Mouse (Mus musculus): ENCODE measurements at regions not wholly inside any gene's neighbourhood (a gene's known extent, or its start where the extent isn't known, plus 50 kb on each side); places are given as distances from the start of the nearest gene placed in this dataset.
A peak's percentile ranks its signal among the peaks of the same experiment; 100 is the strongest.

DNA sequence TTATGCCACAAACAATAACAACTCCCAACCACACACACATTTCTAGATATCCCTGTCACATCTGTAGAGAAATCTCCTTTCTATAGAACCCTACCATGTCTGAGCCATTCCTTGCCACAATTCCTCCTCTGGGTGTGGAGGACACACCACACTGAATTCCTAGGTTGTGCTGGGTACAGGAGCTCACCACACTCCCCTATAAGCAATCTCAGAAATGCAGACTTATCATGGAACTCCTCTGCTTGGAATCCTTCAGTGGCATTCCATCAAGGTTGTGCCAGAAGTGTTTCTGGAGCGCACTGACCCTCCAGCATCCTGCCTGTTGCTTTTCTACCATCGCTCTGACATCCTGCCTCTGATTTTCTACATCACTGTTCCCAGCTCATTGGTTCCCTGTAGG, 1052.3 kb downstream of the A830018L16Rik start:
- Histone ChIP-seq H3K9me3 (no peaks in the 10 kb centered on the region), H3K4me1 (no peaks in the 10 kb centered on the region), H3K9ac (no peak overlapping the region), H3K4me3 (no peak overlapping the region), H3K27me3 (no peaks in the 10 kb centered on the region), H3K36me3 (no peaks in the 10 kb centered on the region), H3K27ac (no peak overlapping the region), H3K4me2 (no peak overlapping the region)
- ATAC-seq (ENCODE audit: insufficient number of reproducible peaks, low FRiP score, low TSS enrichment, low read depth) = no peak
- 89% methylated on average over 2 of the region's 2 CpGs for WGBS

DNA sequence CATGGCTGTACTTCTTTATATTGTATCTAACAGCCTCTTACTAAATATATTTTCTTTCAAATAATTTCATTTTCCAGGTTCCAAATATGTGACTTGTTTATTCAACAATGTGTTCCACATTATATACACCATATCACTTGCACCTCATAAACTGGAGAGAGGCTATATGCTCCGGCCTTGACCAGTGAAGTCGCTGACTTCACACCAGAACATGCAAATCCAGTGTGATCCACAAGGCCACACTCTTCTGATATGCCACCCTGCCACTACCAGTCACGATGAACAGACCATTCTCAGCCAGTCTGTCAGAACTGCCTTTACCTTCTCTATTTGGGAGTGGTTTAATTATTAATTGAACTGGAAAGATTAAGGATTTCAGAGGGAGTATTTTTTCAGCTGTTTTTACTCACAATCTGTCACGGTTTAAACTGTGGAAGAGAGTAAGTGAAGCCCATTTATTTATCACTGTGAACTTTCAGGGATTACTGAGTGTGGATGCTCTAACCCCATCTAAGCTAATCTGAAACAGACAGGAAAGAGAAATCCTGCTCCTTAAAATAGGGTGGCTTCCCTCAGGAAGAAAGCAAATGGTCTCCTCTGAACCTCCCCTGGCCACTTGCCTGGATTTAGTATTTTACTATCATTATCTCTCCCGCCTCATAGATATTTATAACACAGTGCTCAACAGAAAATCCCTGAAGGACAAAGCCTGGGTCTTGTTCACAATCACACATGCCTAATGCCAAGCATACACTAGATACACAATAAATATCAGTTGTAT, 1065.3 kb downstream of the A830018L16Rik start:
- 29% methylated on average over 5 of the region's 5 CpGs for WGBS
- Histone ChIP-seq H3K9me3 (no peaks in the 10 kb centered on the region), H3K4me1 (no peaks in the 10 kb centered on the region), H3K4me2 (no peak overlapping the region), H3K27me3 (no peaks in the 10 kb centered on the region), H3K4me3 (no peak overlapping the region), H3K9ac (no peak overlapping the region), H3K36me3 (no peaks in the 10 kb centered on the region), H3K27ac (no peak overlapping the region)
- no peak for ATAC-seq (ENCODE audit: insufficient number of reproducible peaks, low FRiP score, low TSS enrichment, low read depth)

DNA sequence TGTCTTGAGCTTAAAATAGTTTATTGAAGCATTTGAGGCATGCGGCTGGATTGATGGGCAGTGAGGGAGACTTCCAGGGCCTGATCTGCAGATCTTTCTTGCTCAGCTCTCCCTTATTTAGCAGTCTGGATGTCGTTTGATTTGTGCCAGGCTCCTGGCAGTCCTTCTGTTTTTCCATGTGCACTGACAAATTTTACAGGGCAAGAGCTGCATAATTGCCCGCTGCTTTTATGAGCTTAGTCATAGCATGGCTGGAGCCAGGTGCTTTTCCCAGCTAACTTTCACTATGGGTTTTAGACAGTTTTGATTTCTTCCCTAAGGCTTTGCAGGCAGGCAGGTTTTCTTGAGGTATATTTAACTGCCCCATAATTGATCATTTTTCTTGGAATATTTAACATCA, 1086.5 kb downstream of the A830018L16Rik start:
- Histone ChIP-seq H3K4me2 (no peak overlapping the region), H3K4me1 (no peaks in the 10 kb centered on the region), H3K9me3 (no peaks in the 10 kb centered on the region), H3K4me3 (no peak overlapping the region), H3K27me3 (no peaks in the 10 kb centered on the region), H3K36me3 (no peaks in the 10 kb centered on the region), H3K9ac (no peak overlapping the region), H3K27ac (peak overlapping the region; percentile 57)
- WGBS = 21% methylated on average over 3 of the region's 3 CpGs
- ATAC-seq (ENCODE audit: insufficient number of reproducible peaks, low FRiP score, low TSS enrichment, low read depth) = peak; percentile 77; the same call in 1 of the 2 replicates

- no peaks in the 10 kb centered on the region for H3K36me3 ChIP-seq
- H3K4me3 ChIP-seq = no peak overlapping the region
- peaks cover 14% of the 10 kb centered on the region for H3K4me1 ChIP-seq
- H3K9me3 ChIP-seq = no peaks in the 10 kb centered on the region
- H3K4me2 ChIP-seq = no peak overlapping the region
- H3K27me3 ChIP-seq = no peaks in the 10 kb centered on the region
- no peak for ATAC-seq (ENCODE audit: insufficient number of reproducible peaks, low FRiP score, low TSS enrichment, low read depth)
- no peak overlapping the region for H3K9ac ChIP-seq
- no peak overlapping the region for H3K27ac ChIP-seq
- 54% methylated on average over 3 of the region's 3 CpGs for WGBS
Observed at GRCm38 (mm10) chr1:12507997-12508396, 1094.1 kb downstream of the A830018L16Rik start.

DNA sequence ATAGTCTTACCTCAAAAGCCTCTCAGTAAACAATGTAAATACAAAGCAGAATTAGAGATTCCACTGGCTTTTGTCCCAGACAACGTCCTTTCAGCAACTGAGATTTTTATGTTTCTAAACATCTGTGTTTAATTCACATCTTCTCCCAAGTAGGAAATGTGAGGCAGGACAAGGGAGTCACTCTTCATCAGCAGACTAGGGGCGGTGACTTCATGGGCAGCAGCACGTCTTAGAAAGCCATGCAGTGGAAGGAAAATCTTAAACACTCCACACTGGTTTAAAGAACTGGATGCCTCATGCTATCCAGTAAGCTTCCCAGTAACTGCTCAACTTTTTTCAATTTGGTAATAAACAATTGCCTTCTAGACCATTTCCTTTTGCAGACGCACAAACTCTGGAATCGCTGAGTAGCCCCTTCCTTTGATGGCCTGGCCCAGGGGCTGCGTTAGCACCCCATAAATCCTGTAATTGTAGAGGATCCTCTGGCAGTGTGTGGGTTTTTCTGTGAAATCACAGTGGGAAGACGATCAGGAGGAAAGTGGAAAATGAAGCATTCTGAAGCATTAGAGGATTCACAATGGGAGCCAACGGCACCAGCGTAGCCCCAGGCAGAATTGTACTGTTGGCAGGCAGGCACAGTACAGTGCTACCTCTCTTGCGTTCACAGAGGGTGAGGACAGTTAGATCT, 1096.4 kb downstream of the A830018L16Rik start:
- peak; percentile 89 for ATAC-seq (ENCODE audit: insufficient number of reproducible peaks, low FRiP score, low TSS enrichment, low read depth)
- Histone ChIP-seq H3K9ac (no peak overlapping the region), H3K36me3 (no peaks in the 10 kb centered on the region), H3K4me2 (peak overlapping the region; percentile 22), H3K27ac (peak overlapping the region; percentile 77), H3K4me3 (no peak overlapping the region), H3K4me1 (peaks cover 14% of the 10 kb centered on the region), H3K27me3 (no peaks in the 10 kb centered on the region), H3K9me3 (no peaks in the 10 kb centered on the region)
- 23% methylated on average over 10 of the region's 10 CpGs for WGBS

GRCm38 (mm10) chr1:12519601-12520000, 1105.7 kb downstream of the A830018L16Rik start:
- no peaks in the 10 kb centered on the region for H3K27me3 ChIP-seq
- no peak overlapping the region for H3K4me2 ChIP-seq
- no peaks in the 10 kb centered on the region for H3K4me1 ChIP-seq
- WGBS = 53% methylated on average over 4 of the region's 4 CpGs
- H3K9me3 ChIP-seq = no peaks in the 10 kb centered on the region
- no peaks in the 10 kb centered on the region for H3K36me3 ChIP-seq
- H3K27ac ChIP-seq = no peak overlapping the region
- no peak overlapping the region for H3K9ac ChIP-seq
- ATAC-seq (ENCODE audit: insufficient number of reproducible peaks, low FRiP score, low TSS enrichment, low read depth) = no peak
- no peak overlapping the region for H3K4me3 ChIP-seq

- Histone ChIP-seq H3K4me2 (no peak overlapping the region), H3K36me3 (no peaks in the 10 kb centered on the region), H3K4me1 (no peaks in the 10 kb centered on the region), H3K27me3 (no peaks in the 10 kb centered on the region), H3K4me3 (no peak overlapping the region), H3K27ac (no peak overlapping the region), H3K9ac (no peak overlapping the region), H3K9me3 (no peaks in the 10 kb centered on the region)
- whole genome bisulfite sequencing = 33% methylated on average over 4 of the region's 4 CpGs
- no peak for ATAC-seq (ENCODE audit: insufficient number of reproducible peaks, low FRiP score, low TSS enrichment, low read depth)
Observed at GRCm38 (mm10) chr1:12555859-12556258, 1142.0 kb downstream of the A830018L16Rik start.

GRCm38 (mm10) chr1:12571755-12572358, 1158.0 kb downstream of the A830018L16Rik start:
- Histone ChIP-seq H3K27ac (no peak overlapping the region), H3K36me3 (no peaks in the 10 kb centered on the region), H3K4me2 (no peak overlapping the region), H3K9me3 (no peaks in the 10 kb centered on the region), H3K4me1 (0 out of 2 replicates have a peak, but pooled peaks cover under 1% of the 10 kb centered on the region), H3K27me3 (no peaks in the 10 kb centered on the region), H3K4me3 (no peak overlapping the region), H3K9ac (no peak overlapping the region)
- WGBS = 40% methylated on average over 7 of the region's 7 CpGs
- ATAC-seq (ENCODE audit: insufficient number of reproducible peaks, low FRiP score, low TSS enrichment, low read depth) = no peak

GRCm38 (mm10) chr1:12572770-12573169, 1158.9 kb downstream of the A830018L16Rik start:
- H3K36me3 ChIP-seq = no peaks in the 10 kb centered on the region
- no peaks in the 10 kb centered on the region for H3K9me3 ChIP-seq
- no peak overlapping the region for H3K4me3 ChIP-seq
- 0 out of 2 replicates have a peak, but pooled peaks cover 4% of the 10 kb centered on the region for H3K4me1 ChIP-seq
- no peak for ATAC-seq (ENCODE audit: insufficient number of reproducible peaks, low FRiP score, low TSS enrichment, low read depth)
- H3K9ac ChIP-seq = no peak overlapping the region
- no peak overlapping the region for H3K27ac ChIP-seq
- WGBS = 62% methylated on average over 4 of the region's 4 CpGs
- no peak overlapping the region for H3K4me2 ChIP-seq
- no peaks in the 10 kb centered on the region for H3K27me3 ChIP-seq

DNA sequence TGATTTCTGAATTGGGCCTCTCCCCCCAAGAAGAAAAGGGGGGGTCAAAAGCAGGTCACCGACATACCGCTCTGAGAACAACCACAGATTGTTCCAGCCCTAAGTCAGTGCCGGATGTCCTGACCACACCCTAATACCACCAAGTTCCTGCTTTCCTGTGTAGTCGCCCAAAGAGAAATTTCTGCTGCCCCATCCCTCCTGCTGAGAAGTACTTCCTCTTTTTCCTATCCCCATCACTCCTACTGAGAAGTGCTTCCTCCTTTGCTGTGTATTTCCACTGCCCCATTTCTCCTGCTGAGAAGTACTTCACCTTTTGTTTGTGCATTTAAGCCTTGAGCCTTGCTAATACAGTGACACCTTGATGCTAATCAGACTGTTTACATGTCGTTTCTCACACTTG, 1160.4 kb downstream of the A830018L16Rik start:
- H3K36me3 ChIP-seq = no peaks in the 10 kb centered on the region
- WGBS = 84% methylated on average over 5 of the region's 5 CpGs
- H3K4me3 ChIP-seq = no peak overlapping the region

GRCm38 (mm10) chr1:12577027-12577703, 1163.3 kb downstream of the A830018L16Rik start:
- WGBS = 17% methylated on average over 13 of the region's 13 CpGs
- ATAC-seq (ENCODE audit: insufficient number of reproducible peaks, low FRiP score, low TSS enrichment, low read depth) = no peak
- Histone ChIP-seq H3K4me2 (no peak overlapping the region), H3K4me3 (no peak overlapping the region), H3K9ac (no peak overlapping the region), H3K27me3 (no peaks in the 10 kb centered on the region), H3K9me3 (no peaks in the 10 kb centered on the region), H3K36me3 (no peaks in the 10 kb centered on the region), H3K27ac (no peak overlapping the region), H3K4me1 (0 out of 2 replicates have a peak, but pooled peaks cover 4% of the 10 kb centered on the region)

More for the DNA sequence above, 1160.4 kb downstream of the A830018L16Rik start:
- Histone ChIP-seq H3K4me1 (0 out of 2 replicates have a peak, but pooled peaks cover 4% of the 10 kb centered on the region), H3K9me3 (no peaks in the 10 kb centered on the region), H3K27ac (no peak overlapping the region), H3K27me3 (no peaks in the 10 kb centered on the region), H3K9ac (no peak overlapping the region), H3K4me2 (no peak overlapping the region)
- no peak for ATAC-seq (ENCODE audit: insufficient number of reproducible peaks, low FRiP score, low TSS enrichment, low read depth)
